Mouse (Mus musculus) embryonic facial prominence, embryonic 12.5 days (tissue): ENCODE measurements around the gene Phc3. TPM values are rescaled to one million over a fixed set of nuclear protein-coding genes. Genes with fewer than 3 reads are reported as not detected.

Experiments
- ATAC-seq: fragments of 200-750 bp; cut with Nextera tagmentation; 2 replicates; pipeline ENCODE4 v1.8.0; 2017; ENCODE audit not compliant: insufficient number of reproducible peaks, insufficient read depth, low FRiP score, low TSS enrichment
- H3K27ac ChIP-seq: fragments of 300-500 bp; sonication (generic); 2 replicates; pipeline ENCODE4 v1.5.1; 2016; ENCODE audit warnings: mild to moderate bottlenecking
- H3K27me3 ChIP-seq: fragments of 300-500 bp; sonication (generic); 2 replicates; pipeline ENCODE4 v1.6.1; 2016; ENCODE audit warnings: mild to moderate bottlenecking, moderate library complexity
- H3K36me3 ChIP-seq: fragments of 300-500 bp; sonication (generic); 2 replicates; pipeline ENCODE4 v1.6.1; 2016; ENCODE audit warnings: mild to moderate bottlenecking
- H3K4me1 ChIP-seq: fragments of 300-500 bp; sonication (generic); 2 replicates; pipeline ENCODE4 v1.6.1; 2016
- H3K4me2 ChIP-seq: fragments of 300-500 bp; sonication (generic); replicated peaks from 2 replicates; pipeline ENCODE4 v1.6.1; 2016; ENCODE audit warnings: mild to moderate bottlenecking, moderate library complexity
- H3K4me3 ChIP-seq: fragments of 300-500 bp; sonication (generic); 2 replicates; pipeline ENCODE4 v1.5.1; 2016; ENCODE audit warnings: mild to moderate bottlenecking
- H3K9ac ChIP-seq: fragments of 300-500 bp; sonication (generic); 2 replicates; pipeline ENCODE4 v1.6.1; 2016; ENCODE audit warnings: mild to moderate bottlenecking, moderate library complexity
- H3K9me3 ChIP-seq: fragments of 300-500 bp; sonication (generic); 2 replicates; pipeline ENCODE4 v1.6.1; 2016; ENCODE audit warnings: mild to moderate bottlenecking, moderate library complexity
- WGBS: fragments of 180-500 bp; shearing (Covaris S2); methylation state at CpG from one replicate; pipeline ENCODE4 v1.1.7; 2016; 5-methylcytosine and 5-hydroxymethylcytosine counted together
- polyA plus RNA-seq: library from polyadenylated mRNA; unstranded; fragments of >200 nt; fragmentation: Nextera tagmentation; extraction: Ambion mirVana; gene quantifications from 2 replicates; pipeline ENCODE4 v1.2.1, GENCODE M21; 2016

Gene Phc3
- polyA plus RNA-seq, 1 experiment from 2014 or later: 6.7 TPM

DNA sequence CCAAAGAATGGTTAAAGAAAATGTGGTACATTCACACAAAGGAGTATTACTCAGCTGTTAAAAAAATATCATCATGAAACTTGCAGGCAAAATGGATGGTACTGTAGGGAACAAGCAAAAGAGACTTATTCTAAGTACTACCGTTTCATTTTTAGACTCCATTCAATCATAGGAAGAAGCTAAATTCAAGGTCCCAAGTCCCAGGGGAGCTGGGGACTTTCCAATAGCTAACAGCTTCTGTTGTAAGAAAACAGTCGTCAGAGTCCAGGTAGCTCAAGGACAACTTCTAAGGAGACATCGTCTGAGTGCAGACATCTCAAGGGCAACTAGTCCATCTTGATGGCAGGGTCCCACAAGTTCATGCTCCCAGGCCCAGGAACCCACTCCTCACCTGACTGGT is 41.6 kb downstream of the Phc3 start:
- Histone ChIP-seq H3K27ac (no peak overlapping the region), H3K36me3 (peaks cover 37% of the 10 kb centered on the region), H3K27me3 (no peaks in the 10 kb centered on the region), H3K9ac (no peak overlapping the region), H3K4me1 (no peaks in the 10 kb centered on the region), H3K4me2 (no peak overlapping the region), H3K9me3 (no peaks in the 10 kb centered on the region), H3K4me3 (no peak overlapping the region)
- WGBS: 94% methylated on average over 3 of the region's 3 CpGs
- no peak for ATAC-seq

DNA sequence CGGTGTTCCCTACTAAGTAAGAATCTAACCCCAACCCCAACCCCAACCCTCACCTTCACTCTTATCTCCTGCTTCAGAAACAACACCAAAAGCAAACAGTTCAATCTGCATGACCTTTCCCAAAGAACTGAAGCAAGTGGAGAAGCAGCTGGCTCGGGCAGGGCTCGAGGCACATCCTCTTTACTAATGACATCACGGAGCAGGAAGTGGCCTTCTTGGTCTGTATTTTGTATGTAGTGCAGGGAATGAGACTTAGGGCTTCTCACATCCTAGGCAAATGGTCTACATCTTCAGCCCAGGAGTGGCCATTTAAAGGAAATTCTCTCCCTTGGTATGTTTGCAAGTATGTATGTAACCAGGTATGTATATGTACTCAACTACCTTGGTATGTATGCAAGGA is 52.1 kb downstream of the Phc3 start:
- peaks cover 46% of the 10 kb centered on the region for H3K36me3 ChIP-seq
- H3K4me3 ChIP-seq: no peak overlapping the region
- WGBS: 77% methylated on average over 4 of the region's 4 CpGs
- no peaks in the 10 kb centered on the region for H3K27me3 ChIP-seq
- no peaks in the 10 kb centered on the region for H3K4me1 ChIP-seq
- no peaks in the 10 kb centered on the region for H3K9me3 ChIP-seq
- H3K4me2 ChIP-seq: no peak overlapping the region
- H3K9ac ChIP-seq: no peak overlapping the region
- no peak overlapping the region for H3K27ac ChIP-seq
- ATAC-seq: no peak

DNA sequence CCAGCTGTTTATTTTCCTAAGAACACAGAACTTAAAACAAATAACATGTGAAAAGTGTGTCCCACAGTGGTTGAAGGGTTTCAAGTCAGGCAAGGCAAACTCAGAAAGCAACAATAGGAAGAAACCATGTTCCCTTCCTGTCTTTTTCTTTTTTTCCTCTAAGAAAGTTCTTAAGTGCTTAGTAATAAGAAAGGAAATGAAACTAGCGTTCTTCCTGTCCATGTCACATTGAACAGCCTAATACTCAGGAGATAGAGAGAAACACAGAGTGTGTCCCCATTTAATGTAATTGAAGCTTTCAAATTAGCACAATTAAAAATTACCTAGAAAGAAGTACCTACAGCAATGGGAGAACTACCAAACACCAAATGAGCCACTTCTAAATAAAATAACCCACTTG is 64.6 kb downstream of the Phc3 start:
- Histone ChIP-seq H3K27ac (no peak overlapping the region), H3K36me3 (peaks cover 49% of the 10 kb centered on the region), H3K27me3 (no peaks in the 10 kb centered on the region), H3K9me3 (no peaks in the 10 kb centered on the region), H3K4me2 (no peak overlapping the region), H3K4me3 (no peak overlapping the region), H3K9ac (no peak overlapping the region), H3K4me1 (no peaks in the 10 kb centered on the region)
- WGBS: 100% methylated on average over 1 of the region's 1 CpGs
- no peak for ATAC-seq

DNA sequence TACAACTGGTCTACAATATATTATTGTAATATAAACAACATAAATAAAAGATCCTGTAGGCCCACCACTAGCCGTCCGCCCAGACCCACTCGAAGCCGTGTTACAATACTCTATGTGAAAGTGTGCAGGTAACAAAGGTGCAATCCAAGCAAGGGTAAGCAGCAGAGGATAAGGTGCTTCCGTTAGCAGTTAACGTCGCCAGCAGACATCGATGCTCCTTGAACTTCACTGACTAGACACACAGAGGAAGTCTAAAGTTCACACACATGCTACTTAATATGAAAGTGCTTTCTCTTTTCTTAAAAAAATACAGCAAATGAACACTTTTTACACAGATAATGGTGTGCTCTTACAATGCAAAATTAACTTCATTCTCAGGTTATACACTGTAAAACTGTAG is 69.8 kb downstream of the Phc3 start:
- H3K9ac ChIP-seq: no peak overlapping the region
- H3K36me3 ChIP-seq: peaks cover 36% of the 10 kb centered on the region
- no peak for ATAC-seq
- H3K27ac ChIP-seq: no peak overlapping the region
- H3K4me3 ChIP-seq: no peak overlapping the region
- H3K27me3 ChIP-seq: no peaks in the 10 kb centered on the region
- no peak overlapping the region for H3K4me2 ChIP-seq
- H3K9me3 ChIP-seq: no peaks in the 10 kb centered on the region
- WGBS: 94% methylated on average over 8 of the region's 8 CpGs
- no peaks in the 10 kb centered on the region for H3K4me1 ChIP-seq

DNA sequence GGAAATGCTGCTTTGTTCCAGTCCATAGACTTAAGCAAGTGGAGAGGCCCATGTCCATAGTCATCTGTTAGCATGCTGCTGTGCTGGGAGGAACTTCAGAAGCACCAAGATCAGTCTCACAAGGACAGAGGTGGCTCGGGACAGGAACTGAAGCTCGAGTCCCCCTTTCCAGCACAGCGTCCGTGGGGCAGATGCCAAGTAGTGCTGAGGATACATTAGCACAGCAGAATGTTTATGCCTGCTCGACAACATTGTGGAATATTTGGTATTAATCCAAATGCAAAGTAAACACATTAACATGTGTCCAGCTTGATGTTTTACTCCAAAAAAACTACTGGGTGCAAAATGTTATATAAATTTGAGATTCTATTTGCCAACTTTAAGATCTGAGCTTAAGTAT is 72.5 kb downstream of the Phc3 start:
- no peak overlapping the region for H3K27ac ChIP-seq
- H3K4me3 ChIP-seq: no peak overlapping the region
- H3K27me3 ChIP-seq: no peaks in the 10 kb centered on the region
- H3K9me3 ChIP-seq: no peaks in the 10 kb centered on the region
- H3K9ac ChIP-seq: no peak overlapping the region
- no peaks in the 10 kb centered on the region for H3K4me1 ChIP-seq
- no peak for ATAC-seq
- H3K36me3 ChIP-seq: peaks cover 27% of the 10 kb centered on the region
- no peak overlapping the region for H3K4me2 ChIP-seq
- 88% methylated on average over 5 of the region's 5 CpGs for WGBS

DNA sequence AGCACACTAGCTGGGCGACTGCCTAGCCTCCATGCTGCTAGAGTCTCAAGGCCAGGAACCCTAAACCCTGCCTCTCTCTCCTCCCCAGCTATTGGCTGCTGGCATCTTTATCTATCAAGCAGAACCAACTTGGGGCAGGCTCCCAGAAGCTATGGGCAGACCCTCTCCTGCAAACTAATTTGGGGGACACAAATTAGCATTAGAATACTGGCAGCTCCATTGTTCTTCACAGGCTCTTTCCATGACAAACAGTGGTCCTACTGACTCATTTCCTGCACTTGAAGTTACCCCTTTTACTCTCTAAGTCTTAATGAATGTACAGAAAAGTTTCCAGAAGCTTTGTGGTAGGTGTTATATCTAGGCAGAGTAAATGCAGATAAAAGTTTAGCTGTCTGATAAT is 80.2 kb downstream of the Phc3 start:
- Histone ChIP-seq H3K27me3 (no peaks in the 10 kb centered on the region), H3K9me3 (no peaks in the 10 kb centered on the region), H3K27ac (no peak overlapping the region), H3K9ac (no peak overlapping the region), H3K36me3 (0 out of 2 replicates have a peak, but pooled peaks cover 3% of the 10 kb centered on the region), H3K4me3 (no peak overlapping the region), H3K4me1 (no peaks in the 10 kb centered on the region), H3K4me2 (no peak overlapping the region)
- ATAC-seq: no peak
- WGBS: 21% methylated on average over 1 of the region's 1 CpGs

DNA sequence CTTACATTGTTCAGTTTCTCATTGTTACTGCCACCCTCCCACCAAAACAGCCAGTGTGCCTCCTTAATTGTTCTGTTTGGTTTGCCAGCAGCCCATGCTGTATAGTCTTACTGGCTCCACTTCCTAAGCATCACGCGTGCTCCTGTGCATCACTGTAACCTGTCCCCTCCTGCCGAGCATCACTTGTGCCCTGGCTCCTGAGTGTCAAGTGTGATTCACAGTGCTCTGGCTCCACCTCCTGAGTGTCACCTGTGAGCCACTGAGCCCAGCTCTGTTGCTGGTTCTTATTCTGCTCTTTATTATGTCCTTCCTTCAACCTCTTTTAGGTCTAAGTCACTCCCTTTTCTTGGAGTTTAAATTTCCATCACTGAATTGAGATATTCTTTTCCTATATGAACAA is 81.8 kb downstream of the Phc3 start:
- ATAC-seq: no peak
- Histone ChIP-seq H3K4me3 (no peak overlapping the region), H3K4me1 (no peaks in the 10 kb centered on the region), H3K27ac (no peak overlapping the region), H3K36me3 (no peaks in the 10 kb centered on the region), H3K4me2 (no peak overlapping the region), H3K9me3 (no peaks in the 10 kb centered on the region), H3K9ac (no peak overlapping the region), H3K27me3 (no peaks in the 10 kb centered on the region)
- WGBS: 90% methylated on average over 3 of the region's 3 CpGs

DNA sequence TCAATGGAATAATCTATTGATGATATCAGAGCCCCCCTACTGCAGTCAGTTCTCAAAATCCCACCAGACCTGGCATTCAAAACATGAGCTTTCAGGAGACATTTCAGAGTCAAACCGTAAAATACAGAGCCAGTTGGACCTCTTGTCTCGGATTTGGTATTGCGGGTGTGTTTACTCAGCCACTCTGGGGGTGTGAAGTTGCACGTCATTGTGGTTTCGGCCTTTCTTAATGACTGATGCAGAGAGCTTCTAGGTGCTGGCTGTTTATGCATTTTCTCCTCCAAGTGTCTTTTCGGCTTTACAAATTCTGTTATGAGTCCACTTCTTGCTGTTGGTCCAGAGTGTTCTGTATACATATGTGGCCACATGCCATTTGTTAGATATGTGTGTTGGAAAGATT is 92.5 kb downstream of the Phc3 start:
- 89% methylated on average over 6 of the region's 6 CpGs for WGBS
- Histone ChIP-seq H3K27ac (no peak overlapping the region), H3K9ac (no peak overlapping the region), H3K9me3 (no peaks in the 10 kb centered on the region), H3K4me2 (no peak overlapping the region), H3K36me3 (no peaks in the 10 kb centered on the region), H3K4me1 (no peaks in the 10 kb centered on the region), H3K27me3 (no peaks in the 10 kb centered on the region), H3K4me3 (no peak overlapping the region)
- ATAC-seq: no peak

DNA sequence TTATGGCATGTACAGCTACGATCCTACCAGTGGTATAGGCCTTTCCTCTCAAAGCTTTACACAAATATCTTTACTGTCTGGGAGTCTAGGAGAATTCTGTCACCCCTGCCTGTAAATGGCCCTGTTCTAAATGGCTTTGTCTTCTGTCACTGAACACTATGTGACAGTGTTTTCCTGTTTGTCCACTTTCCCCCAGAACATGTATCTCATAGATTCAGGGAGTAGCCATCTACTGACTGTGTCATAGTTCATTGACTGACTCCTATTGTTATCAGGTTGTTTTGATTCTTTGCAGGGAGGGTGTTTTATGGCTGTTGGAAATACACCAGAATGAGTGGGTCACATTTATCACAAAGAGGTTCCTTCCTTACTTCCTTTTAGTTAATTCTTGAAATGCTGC is 99.2 kb downstream of the Phc3 start:
- no peaks in the 10 kb centered on the region for H3K36me3 ChIP-seq
- H3K4me3 ChIP-seq: no peak overlapping the region
- H3K27me3 ChIP-seq: no peaks in the 10 kb centered on the region
- WGBS: 79% methylated on average over 1 of the region's 1 CpGs
- H3K27ac ChIP-seq: no peak overlapping the region
- no peak for ATAC-seq
- no peak overlapping the region for H3K4me2 ChIP-seq
- no peaks in the 10 kb centered on the region for H3K9me3 ChIP-seq
- no peak overlapping the region for H3K9ac ChIP-seq
- no peaks in the 10 kb centered on the region for H3K4me1 ChIP-seq

DNA sequence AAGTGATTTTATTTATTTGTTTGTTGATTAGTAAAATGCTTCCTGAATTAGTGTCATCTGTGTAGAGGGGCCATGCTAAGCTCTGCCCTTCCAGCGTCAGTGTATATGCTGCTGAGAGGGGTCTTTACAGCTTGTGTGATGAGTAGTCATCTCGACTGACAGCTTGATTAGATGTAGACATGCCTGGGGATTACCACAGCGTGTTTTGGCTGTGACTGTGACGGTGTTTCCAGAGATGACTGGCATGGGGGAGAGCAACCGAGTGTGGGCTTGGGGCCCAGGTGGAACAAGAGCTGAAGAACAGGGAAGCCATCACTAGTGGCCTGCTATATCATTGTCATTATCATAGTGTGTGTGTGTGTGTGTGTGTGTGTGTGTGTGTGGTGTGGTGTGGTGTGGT is 100.6 kb downstream of the Phc3 start:
- Histone ChIP-seq H3K4me1 (no peaks in the 10 kb centered on the region), H3K36me3 (no peaks in the 10 kb centered on the region), H3K9ac (no peak overlapping the region), H3K4me3 (no peak overlapping the region), H3K4me2 (no peak overlapping the region), H3K9me3 (no peaks in the 10 kb centered on the region), H3K27me3 (no peaks in the 10 kb centered on the region), H3K27ac (no peak overlapping the region)
- WGBS: 64% methylated on average over 5 of the region's 5 CpGs
- ATAC-seq: no peak

DNA sequence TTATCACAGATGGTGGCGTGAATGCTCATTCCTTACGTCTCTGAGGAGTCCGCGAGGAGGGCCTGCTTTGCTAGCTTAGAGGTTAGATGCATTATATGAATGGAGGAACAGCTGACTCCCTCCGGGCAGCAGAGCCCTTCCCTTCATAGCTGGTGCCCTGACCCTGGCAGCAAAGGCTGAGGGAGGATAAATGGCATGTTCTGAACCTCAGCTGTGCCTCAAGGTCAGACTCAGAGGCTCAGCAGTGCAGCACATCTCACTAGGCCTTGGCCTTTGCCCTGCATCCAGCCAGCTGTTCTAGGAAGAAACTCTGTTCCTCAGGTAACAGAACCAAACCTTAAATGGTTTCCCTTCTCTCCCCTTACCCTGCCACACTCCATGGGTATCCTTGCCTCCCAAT is 101.0 kb downstream of the Phc3 start:
- WGBS: 82% methylated on average over 5 of the region's 5 CpGs
- Histone ChIP-seq H3K27ac (no peak overlapping the region), H3K9me3 (no peaks in the 10 kb centered on the region), H3K9ac (no peak overlapping the region), H3K4me2 (no peak overlapping the region), H3K4me1 (no peaks in the 10 kb centered on the region), H3K4me3 (no peak overlapping the region), H3K27me3 (no peaks in the 10 kb centered on the region), H3K36me3 (no peaks in the 10 kb centered on the region)
- no peak for ATAC-seq

DNA sequence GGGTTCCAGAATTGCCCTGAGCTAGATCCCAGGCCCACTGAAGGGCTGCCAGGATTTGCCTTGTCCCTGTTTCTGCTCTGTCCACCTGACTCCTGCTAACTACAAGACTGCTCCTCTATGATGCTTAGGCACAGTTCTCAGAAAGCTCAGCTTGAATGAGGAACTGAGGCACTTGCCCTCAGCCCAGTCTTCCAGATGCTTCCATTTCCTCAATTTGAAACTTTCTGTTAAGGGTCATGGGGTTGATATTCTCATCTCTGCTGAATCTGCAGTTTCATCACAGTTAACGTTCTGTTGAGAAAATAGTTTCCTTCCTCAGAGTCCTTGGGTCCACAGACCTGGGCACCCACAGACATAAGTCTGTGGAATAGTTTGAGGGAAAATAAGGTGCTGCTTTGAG is 104.6 kb downstream of the Phc3 start:
- Histone ChIP-seq H3K4me3 (no peak overlapping the region), H3K4me2 (no peak overlapping the region), H3K27me3 (no peaks in the 10 kb centered on the region), H3K9ac (no peak overlapping the region), H3K9me3 (no peaks in the 10 kb centered on the region), H3K36me3 (no peaks in the 10 kb centered on the region), H3K4me1 (no peaks in the 10 kb centered on the region), H3K27ac (no peak overlapping the region)
- no peak for ATAC-seq
- WGBS: 78% methylated on average over 1 of the region's 1 CpGs

DNA sequence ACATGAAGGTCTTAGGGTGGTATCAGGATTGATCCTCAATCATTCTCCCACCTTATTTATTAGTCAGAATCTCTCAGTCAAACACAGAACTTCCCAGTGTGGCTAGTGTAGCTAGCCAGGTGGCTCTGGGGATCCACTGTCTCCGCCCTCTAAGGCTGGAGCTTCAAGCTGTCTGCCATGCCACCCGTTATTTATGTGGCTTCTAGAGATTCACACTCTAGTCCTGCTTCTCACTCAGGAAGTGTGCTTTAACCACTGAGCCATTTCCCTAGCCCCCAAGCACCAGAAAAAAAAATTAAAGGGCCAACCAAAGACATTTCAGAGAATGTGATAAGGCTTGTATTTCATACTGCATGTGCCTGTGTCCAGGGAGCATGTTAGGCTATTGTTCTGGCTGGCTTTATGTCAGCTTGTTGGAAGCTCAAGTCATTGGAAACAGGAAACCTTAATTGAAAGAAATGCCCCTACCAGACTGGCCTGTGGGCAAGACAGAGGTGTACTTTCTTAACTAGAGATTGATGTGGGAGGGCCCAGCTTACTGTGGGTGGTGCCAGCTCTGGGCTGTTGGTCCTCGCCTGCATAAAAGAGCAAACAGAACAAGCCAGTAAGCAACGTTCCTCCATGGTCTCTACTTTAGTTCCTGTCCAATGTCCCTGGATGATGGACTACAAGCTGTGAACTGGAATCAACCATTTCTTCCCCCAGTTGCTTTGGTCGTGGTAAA is 105.3 kb downstream of the Phc3 start:
- H3K9ac ChIP-seq: no peak overlapping the region
- 72% methylated on average over 5 of the region's 5 CpGs for WGBS
- no peaks in the 10 kb centered on the region for H3K27me3 ChIP-seq
- no peak for ATAC-seq
- no peaks in the 10 kb centered on the region for H3K36me3 ChIP-seq
- no peaks in the 10 kb centered on the region for H3K9me3 ChIP-seq
- H3K4me1 ChIP-seq: no peaks in the 10 kb centered on the region
- H3K4me3 ChIP-seq: no peak overlapping the region
- no peak overlapping the region for H3K4me2 ChIP-seq
- H3K27ac ChIP-seq: no peak overlapping the region
